9 mouse cellular contexts compared by ENCODE assay signal in genomic region chr9:107624539-107624938, GRCm38 (mm10). TPM values are rescaled to one million over a fixed set of nuclear protein-coding genes. Genes with fewer than 3 reads are reported as not detected.
DNase-seq lines count a peak whose midpoint lies in the region; ATAC-seq and TF ChIP-seq lines count a peak whose summit lies in the region.
"Had no signal": no experiment of that assay in that cellular context is flagged by ENCODE, and none has a peak within 500 bp of the region (broad histone marks: within the 10 kb centered on the region; RNA-seq: fewer than 3 reads in every experiment).

No protein-coding gene starts in this region.

- ATAC-seq in heart, embryonic 16.5 days (replicated peaks; ENCODE audit: extremely low read depth, insufficient read depth, low FRiP score), result no peak
- ATAC-seq in limb, embryonic 13.5 days (ENCODE audit: low FRiP score, low read depth), result no peak
- no peak for ATAC-seq in neural tube, embryonic 15.5 days (ENCODE audit: low FRiP score)

- H3K36me3 ChIP-seq in ES-Bruce4 (ENCODE audit: control insufficient read depth, insufficient read depth, low read length, poor library complexity, severe bottlenecking), result no peaks in the 10 kb centered on the region
- H3K36me3 ChIP-seq in heart, embryonic 16.5 days (ENCODE audit: control insufficient read depth, insufficient read depth), result peaks cover 12% of the 10 kb centered on the region
- peaks cover 68% of the 10 kb centered on the region for H3K36me3 ChIP-seq in limb, embryonic 13.5 days
- H3K36me3 ChIP-seq in neural tube, embryonic 15.5 days, result peaks cover 19% of the 10 kb centered on the region

- H3K9ac ChIP-seq in ES-Bruce4 (ENCODE audit: low read depth, poor library complexity, severe bottlenecking), result no peak overlapping the region
- H3K9ac ChIP-seq in heart, embryonic 16.5 days (ENCODE audit: low read length), result peak overlapping the region; percentile 26; the same call in 1 of the 2 replicates
- peak overlapping the region; percentile 35; the same call in 1 of the 2 replicates for H3K9ac ChIP-seq in limb, embryonic 13.5 days
- no peak overlapping the region for H3K9ac ChIP-seq in neural tube, embryonic 15.5 days (replicated peaks)
- H3K9ac ChIP-seq: embryonic facial prominence, embryonic 12.5 days had no signal

- peak overlapping the region; percentile 26; the same call in 1 of the 2 replicates for H3K4me2 ChIP-seq in heart, embryonic 16.5 days (ENCODE audit: low read depth, low read length)
- no peak overlapping the region for H3K4me2 ChIP-seq in limb, embryonic 13.5 days (replicated peaks)
- H3K4me2 ChIP-seq in neural tube, embryonic 15.5 days, result no peak overlapping the region
- H3K4me2 ChIP-seq: embryonic facial prominence, embryonic 12.5 days had no signal

- WGBS in heart, embryonic 16.5 days, result 66% methylated on average over 5 of the region's 5 CpGs
- 80% methylated on average over 5 of the region's 5 CpGs for WGBS in limb, embryonic 13.5 days
- 70% methylated on average over 5 of the region's 5 CpGs for WGBS in neural tube, embryonic 15.5 days

- H3K9me3 ChIP-seq in ES-Bruce4 (replicated peaks; ENCODE audit: control insufficient read depth, insufficient read depth, low read length, poor library complexity, severe bottlenecking), result no peaks in the 10 kb centered on the region
- no peaks in the 10 kb centered on the region for H3K9me3 ChIP-seq in heart, embryonic 16.5 days (replicated peaks; ENCODE audit: control insufficient read depth, low read length)
- no peaks in the 10 kb centered on the region for H3K9me3 ChIP-seq in limb, embryonic 13.5 days
- no peaks in the 10 kb centered on the region for H3K9me3 ChIP-seq in neural tube, embryonic 15.5 days (replicated peaks)
- H3K9me3 ChIP-seq: embryonic facial prominence, embryonic 12.5 days had no signal

- H3K4me3 ChIP-seq in ES-Bruce4 (ENCODE audit: low read depth, low read length), result no peak overlapping the region
- H3K4me3 ChIP-seq in heart, embryonic 16.5 days (ENCODE audit: low read length), result no peak overlapping the region
- H3K4me3 ChIP-seq in limb, embryonic 13.5 days, result no peak overlapping the region
- H3K4me3 ChIP-seq in neural tube, embryonic 15.5 days (replicated peaks), result no peak overlapping the region
- H3K4me3 ChIP-seq: embryonic facial prominence, embryonic 12.5 days had no signal

- H3K27me3 ChIP-seq in ES-Bruce4 (ENCODE audit: control insufficient read depth, insufficient read depth, low read length, poor library complexity, severe bottlenecking), result no peaks in the 10 kb centered on the region
- H3K27me3 ChIP-seq in heart, embryonic 16.5 days (ENCODE audit: control insufficient read depth, insufficient read depth, low read length), result no peaks in the 10 kb centered on the region
- H3K27me3 ChIP-seq in limb, embryonic 13.5 days, result no peaks in the 10 kb centered on the region
- H3K27me3 ChIP-seq in neural tube, embryonic 15.5 days (replicated peaks), result no peaks in the 10 kb centered on the region
- H3K27me3 ChIP-seq: embryonic facial prominence, embryonic 12.5 days had no signal

- TF ChIP-seq POLR2A in ES-Bruce4 (IDR thresholded peaks at IDR 0.05; ENCODE audit: insufficient read depth, low read length), result no peak

- H3K27ac ChIP-seq in ES-Bruce4 (ENCODE audit: insufficient read depth, low read length), result peak overlapping the region; percentile 39; the same call in 1 of the 2 replicates
- H3K27ac ChIP-seq in heart, embryonic 16.5 days (ENCODE audit: low read length), result peak overlapping the region; percentile 72
- H3K27ac ChIP-seq in limb, embryonic 13.5 days, result no peak overlapping the region
- H3K27ac ChIP-seq in neural tube, embryonic 15.5 days (replicated peaks), result peak overlapping the region; percentile 89

- no peak for TF ChIP-seq CTCF in ES-Bruce4 (IDR thresholded peaks at IDR 0.05; ENCODE audit: low read depth, low read length)

- TF ChIP-seq EP300 in ES-Bruce4 (IDR thresholded peaks at IDR 0.05; ENCODE audit: insufficient read depth, low read depth, low read length), result peak; percentile 86

- DNase-seq in B cell, adult 2 months, result peak; percentile 46 to 52
- DNase-seq in cerebellum, postnatal 14 days, result no peak
- no peak for DNase-seq in adrenal gland, adult 18-20 months (ENCODE audit: low spot score in 2 of 2)
- DNase-seq in frontal cortex, adult 2 months (ENCODE audit: extremely low spot score in 1 of 2, low spot score in 1 of 2), result no peak

- H3K4me1 ChIP-seq in ES-Bruce4 (ENCODE audit: control insufficient read depth, insufficient read depth, low read length), result peaks cover 11% of the 10 kb centered on the region
- peaks cover 78% of the 10 kb centered on the region for H3K4me1 ChIP-seq in heart, embryonic 16.5 days (ENCODE audit: control insufficient read depth, insufficient read depth, low read length)
- peaks cover 41% of the 10 kb centered on the region for H3K4me1 ChIP-seq in limb, embryonic 13.5 days
- H3K4me1 ChIP-seq in neural tube, embryonic 15.5 days, result peaks cover 63% of the 10 kb centered on the region

RNA-seq across cellular contexts. Expression of gene Gnai2, which starts 10.6 kb away (rescaled TPM):
- polyA plus RNA-seq in ES-Bruce4 (2011; ENCODE audit: insufficient read depth, insufficient read length, low read depth, missing spikeins), result 266 and 284 TPM in 2 replicates
- 419 and 458 TPM in 2 replicates for polyA plus RNA-seq in heart, embryonic 16.5 days (2015; fragmentation: Nextera tagmentation; extraction: Ambion mirVana)
- polyA plus RNA-seq in limb, embryonic 13.5 days (2015; fragmentation: Nextera tagmentation; extraction: Ambion mirVana), result 383 and 392 TPM in 2 replicates
- polyA plus RNA-seq in neural tube, embryonic 15.5 days (2015; fragmentation: Nextera tagmentation; extraction: Ambion mirVana), result 262 and 325 TPM in 2 replicates
- total RNA-seq in adrenal gland, adult 18-20 months (2021), result 100 to 1,000 TPM; 238 to 263 TPM
- 334 and 351 TPM in 2 replicates for polyA plus RNA-seq in frontal cortex, adult 2 months (2012; rRNA removed)

RNA-seq across cellular contexts. Expression of gene Sema3b, which starts 15.5 kb away (rescaled TPM):
- 15.4 and 16.5 TPM in 2 replicates for polyA plus RNA-seq in ES-Bruce4 (2011; ENCODE audit: insufficient read depth, insufficient read length, low read depth, missing spikeins)
- 11.0 and 12.0 TPM in 2 replicates for polyA plus RNA-seq in heart, embryonic 16.5 days (2015; fragmentation: Nextera tagmentation; extraction: Ambion mirVana)
- polyA plus RNA-seq in limb, embryonic 13.5 days (2015; fragmentation: Nextera tagmentation; extraction: Ambion mirVana), result 8.0 and 8.6 TPM in 2 replicates
- polyA plus RNA-seq in neural tube, embryonic 15.5 days (2015; fragmentation: Nextera tagmentation; extraction: Ambion mirVana), result 6.6 and 9.7 TPM in 2 replicates
- 1 to 10 TPM; 5.1 to 6.3 TPM for total RNA-seq in adrenal gland, adult 18-20 months (2021)
- 2.1 and 3.4 TPM in 2 replicates for polyA plus RNA-seq in frontal cortex, adult 2 months (2012; rRNA removed)

RNA-seq across cellular contexts. Expression of gene Ifrd2, which starts 37.1 kb away (rescaled TPM):
- polyA plus RNA-seq in ES-Bruce4 (2011; ENCODE audit: insufficient read depth, insufficient read length, low read depth, missing spikeins), result 43.8 and 45.3 TPM in 2 replicates
- 45.7 and 46.5 TPM in 2 replicates for polyA plus RNA-seq in heart, embryonic 16.5 days (2015; fragmentation: Nextera tagmentation; extraction: Ambion mirVana)
- polyA plus RNA-seq in limb, embryonic 13.5 days (2015; fragmentation: Nextera tagmentation; extraction: Ambion mirVana), result 44.3 and 49.5 TPM in 2 replicates
- polyA plus RNA-seq in neural tube, embryonic 15.5 days (2015; fragmentation: Nextera tagmentation; extraction: Ambion mirVana), result 14.4 and 25.2 TPM in 2 replicates
- 10 to 100 TPM; 38.0 to 41.1 TPM for total RNA-seq in adrenal gland, adult 18-20 months (2021)
- 17.5 and 18.8 TPM in 2 replicates for polyA plus RNA-seq in frontal cortex, adult 2 months (2012; rRNA removed)

RNA-seq across cellular contexts. Expression of gene Hyal3, which starts 43.9 kb away (rescaled TPM):
- 1.0 and 2.1 TPM in 2 replicates for polyA plus RNA-seq in ES-Bruce4 (2011; ENCODE audit: insufficient read depth, insufficient read length, low read depth, missing spikeins)
- polyA plus RNA-seq in heart, embryonic 16.5 days (2015; fragmentation: Nextera tagmentation; extraction: Ambion mirVana), result 0.54 and 0.69 TPM in 2 replicates
- 1.5 and 1.7 TPM in 2 replicates for polyA plus RNA-seq in limb, embryonic 13.5 days (2015; fragmentation: Nextera tagmentation; extraction: Ambion mirVana)
- polyA plus RNA-seq in neural tube, embryonic 15.5 days (2015; fragmentation: Nextera tagmentation; extraction: Ambion mirVana), result 2.0 and 2.2 TPM in 2 replicates
- total RNA-seq in adrenal gland, adult 18-20 months (2021), result 1 to 10 TPM; 1.4 to 1.7 TPM
- polyA plus RNA-seq in frontal cortex, adult 2 months (2012; rRNA removed), result 0.69 and 0.74 TPM in 2 replicates

RNA-seq across cellular contexts. Expression of gene Slc38a3, which starts 44.8 kb away (rescaled TPM):
- 8.1 and 13.3 TPM in 2 replicates for polyA plus RNA-seq in ES-Bruce4 (2011; ENCODE audit: insufficient read depth, insufficient read length, low read depth, missing spikeins)
- polyA plus RNA-seq in heart, embryonic 16.5 days (2015; fragmentation: Nextera tagmentation; extraction: Ambion mirVana), result 3.3 and 3.9 TPM in 2 replicates
- polyA plus RNA-seq in limb, embryonic 13.5 days (2015; fragmentation: Nextera tagmentation; extraction: Ambion mirVana), result 4.3 and 5.3 TPM in 2 replicates
- polyA plus RNA-seq in neural tube, embryonic 15.5 days (2015; fragmentation: Nextera tagmentation; extraction: Ambion mirVana), result 35.1 and 35.4 TPM in 2 replicates
- total RNA-seq in adrenal gland, adult 18-20 months (2021), result under 1 TPM; 0.33 to 0.64 TPM
- polyA plus RNA-seq in frontal cortex, adult 2 months (2012; rRNA removed), result 256 and 260 TPM in 2 replicates

Comparison
In these comparisons a context has a peak if more than half of its experiments do, and no peak if none do; other contexts are left out.
1. DNase-seq: peak in B cell, adult 2 months (2 of 2); none in cerebellum, postnatal 14 days (0 of 2), adrenal gland, adult 18-20 months (0 of 2) and frontal cortex, adult 2 months (0 of 2).
2. H3K9ac ChIP-seq: peak in heart, embryonic 16.5 days (single experiment) and limb, embryonic 13.5 days (single experiment); none in ES-Bruce4 (single experiment) and neural tube, embryonic 15.5 days (single experiment).